Mouse (Mus musculus) heart, embryonic 12.5 days (tissue): Measurements from ENCODE around the gene Txnrd2. TPM values are rescaled to one million over a fixed set of nuclear protein-coding genes. Genes with fewer than 3 reads are reported as not detected.
A peak's percentile ranks its signal among the peaks of the same experiment; 100 is the strongest.

Source experiments
- ATAC-seq: fragments of 200-750 bp; cut with Nextera tagmentation; 2 replicates; pipeline ENCODE4 v1.8.0; 2017; ENCODE audit warnings: moderate TSS enrichment, moderate library complexity; ENCODE audit not compliant: insufficient number of reproducible peaks, low FRiP score
- H3K27ac ChIP-seq: fragments of 300-500 bp; sonication (generic); 2 replicates; pipeline ENCODE4 v1.5.1; 2016; ENCODE audit warnings: mild to moderate bottlenecking, moderate library complexity; ENCODE audit not compliant: poor library complexity, severe bottlenecking
- H3K27me3 ChIP-seq: fragments of 300-500 bp; sonication (generic); replicated peaks from 2 replicates; pipeline ENCODE4 v1.6.1; 2016; ENCODE audit warnings: mild to moderate bottlenecking, moderate library complexity
- H3K36me3 ChIP-seq: fragments of 300-500 bp; sonication (generic); 2 replicates; pipeline ENCODE4 v1.6.1; 2016; ENCODE audit warnings: mild to moderate bottlenecking, moderate library complexity
- H3K4me1 ChIP-seq: fragments of 300-500 bp; sonication (generic); replicated peaks from 2 replicates; pipeline ENCODE4 v1.6.1; 2016; ENCODE audit warnings: mild to moderate bottlenecking
- H3K4me2 ChIP-seq: fragments of 300-500 bp; sonication (generic); 2 replicates; pipeline ENCODE4 v1.6.1; 2016; ENCODE audit warnings: mild to moderate bottlenecking, moderate library complexity
- H3K4me3 ChIP-seq: fragments of 300-500 bp; sonication (generic); 2 replicates; pipeline ENCODE4 v1.5.1; 2016; ENCODE audit warnings: mild to moderate bottlenecking
- H3K9ac ChIP-seq: fragments of 300-500 bp; sonication (generic); 2 replicates; pipeline ENCODE4 v1.6.1; 2016; ENCODE audit warnings: mild to moderate bottlenecking, moderate library complexity
- H3K9me3 ChIP-seq: fragments of 300-500 bp; sonication (generic); replicated peaks from 2 replicates; pipeline ENCODE4 v1.6.1; 2016; ENCODE audit warnings: mild to moderate bottlenecking, moderate library complexity
- WGBS: fragments of 180-500 bp; shearing (Covaris S2); methylation state at CpG from one replicate; pipeline ENCODE4 v1.1.7; 2016; 5-methylcytosine and 5-hydroxymethylcytosine counted together
- polyA plus RNA-seq: library from polyadenylated mRNA; unstranded; fragments of >200 nt; fragmentation: Nextera tagmentation; extraction: Ambion mirVana; gene quantifications from 2 replicates; pipeline ENCODE4 v1.2.1, GENCODE M21; 2016

Txnrd2 gene
- polyA plus RNA-seq, 1 experiment from 2014 or later, result 34.9 TPM

- Histone ChIP-seq H3K4me3 (no peak overlapping the region), H3K4me2 (no peak overlapping the region), H3K36me3 (peaks cover 80% of the 10 kb centered on the region), H3K27ac (peak overlapping the region; percentile 49), H3K9ac (peak overlapping the region; percentile 40; the same call in 1 of the 2 replicates), H3K27me3 (no peaks in the 10 kb centered on the region), H3K4me1 (peaks cover 31% of the 10 kb centered on the region), H3K9me3 (no peaks in the 10 kb centered on the region)
- no peak for ATAC-seq
- 46% methylated on average over 7 of the region's 7 CpGs for WGBS
Observed at GRCm38 (mm10) chr16:18407912-18408311, 18.3 kb upstream of the Txnrd2 start.

GRCm38 (mm10) chr16:18409776-18410175, 16.4 kb upstream of the Txnrd2 start:
- Histone ChIP-seq H3K27me3 (no peaks in the 10 kb centered on the region), H3K27ac (no peak overlapping the region), H3K9ac (no peak overlapping the region), H3K4me2 (no peak overlapping the region), H3K36me3 (peaks cover 69% of the 10 kb centered on the region), H3K9me3 (no peaks in the 10 kb centered on the region), H3K4me1 (peaks cover 31% of the 10 kb centered on the region), H3K4me3 (no peak overlapping the region)
- 80% methylated on average over 4 of the region's 4 CpGs for WGBS
- ATAC-seq, result no peak

- 91% methylated on average over 5 of the region's 5 CpGs for WGBS
- Histone ChIP-seq H3K4me3 (no peak overlapping the region), H3K4me2 (no peak overlapping the region), H3K27ac (no peak overlapping the region), H3K27me3 (no peaks in the 10 kb centered on the region), H3K36me3 (peaks cover 65% of the 10 kb centered on the region), H3K4me1 (peaks cover 30% of the 10 kb centered on the region), H3K9ac (no peak overlapping the region), H3K9me3 (no peaks in the 10 kb centered on the region)
- no peak for ATAC-seq
Observed at GRCm38 (mm10) chr16:18410418-18410817, 15.8 kb upstream of the Txnrd2 start.

- Histone ChIP-seq H3K27ac (no peak overlapping the region), H3K27me3 (no peaks in the 10 kb centered on the region), H3K36me3 (peaks cover 64% of the 10 kb centered on the region), H3K4me3 (no peak overlapping the region), H3K9me3 (no peaks in the 10 kb centered on the region), H3K9ac (peak overlapping the region; percentile 15; the same call in 1 of the 2 replicates), H3K4me2 (no peak overlapping the region), H3K4me1 (peaks cover 26% of the 10 kb centered on the region)
- WGBS, result 84% methylated on average over 13 of the region's 13 CpGs
- no peak for ATAC-seq
Observed at GRCm38 (mm10) chr16:18411026-18411649, 15.0 kb upstream of the Txnrd2 start.

- H3K4me3 ChIP-seq, result no peak overlapping the region
- H3K4me1 ChIP-seq, result peaks cover 29% of the 10 kb centered on the region
- peaks cover 69% of the 10 kb centered on the region for H3K36me3 ChIP-seq
- WGBS, result 86% methylated on average over 12 of the region's 12 CpGs
- no peak overlapping the region for H3K9ac ChIP-seq
- no peaks in the 10 kb centered on the region for H3K9me3 ChIP-seq
- ATAC-seq, result no peak
- no peaks in the 10 kb centered on the region for H3K27me3 ChIP-seq
- H3K27ac ChIP-seq, result no peak overlapping the region
- no peak overlapping the region for H3K4me2 ChIP-seq
Observed at GRCm38 (mm10) chr16:18411802-18412476, 14.2 kb upstream of the Txnrd2 start.

GRCm38 (mm10) chr16:18413032-18413816, 13.0 kb upstream of the Txnrd2 start:
- H3K4me3 ChIP-seq, result no peak overlapping the region
- no peaks in the 10 kb centered on the region for H3K27me3 ChIP-seq
- H3K27ac ChIP-seq, result no peak overlapping the region
- whole genome bisulfite sequencing, result 82% methylated on average over 7 of the region's 7 CpGs
- H3K9ac ChIP-seq, result no peak overlapping the region
- H3K9me3 ChIP-seq, result no peaks in the 10 kb centered on the region
- no peak for ATAC-seq
- H3K4me2 ChIP-seq, result no peak overlapping the region
- H3K4me1 ChIP-seq, result peaks cover 21% of the 10 kb centered on the region
- peaks cover 70% of the 10 kb centered on the region for H3K36me3 ChIP-seq

- Histone ChIP-seq H3K4me3 (no peak overlapping the region), H3K9me3 (no peaks in the 10 kb centered on the region), H3K27me3 (no peaks in the 10 kb centered on the region), H3K4me2 (no peak overlapping the region), H3K27ac (peak overlapping the region; percentile 43; the same call in 1 of the 2 replicates), H3K4me1 (peaks cover 14% of the 10 kb centered on the region; the same call in 1 of the 2 replicates), H3K9ac (no peak overlapping the region), H3K36me3 (peaks cover 59% of the 10 kb centered on the region)
- 70% methylated on average over 18 of the region's 18 CpGs for WGBS
- ATAC-seq, result no peak
Observed at GRCm38 (mm10) chr16:18416094-18416761, 10.0 kb upstream of the Txnrd2 start.

GRCm38 (mm10) chr16:18416837-18417236, 9.3 kb upstream of the Txnrd2 start:
- H3K27ac ChIP-seq, result peak overlapping the region; percentile 43; the same call in 1 of the 2 replicates
- 66% methylated on average over 3 of the region's 3 CpGs for WGBS
- peaks cover 57% of the 10 kb centered on the region for H3K36me3 ChIP-seq
- H3K4me3 ChIP-seq, result no peak overlapping the region
- peaks cover 17% of the 10 kb centered on the region for H3K4me1 ChIP-seq
- peak overlapping the region; percentile 54; the same call in 1 of the 2 replicates for H3K9ac ChIP-seq
- no peak for ATAC-seq
- H3K27me3 ChIP-seq, result no peaks in the 10 kb centered on the region
- H3K4me2 ChIP-seq, result no peak overlapping the region
- H3K9me3 ChIP-seq, result no peaks in the 10 kb centered on the region

GRCm38 (mm10) chr16:18417491-18417890, 8.7 kb upstream of the Txnrd2 start:
- WGBS, result 85% methylated on average over 5 of the region's 5 CpGs
- no peaks in the 10 kb centered on the region for H3K9me3 ChIP-seq
- H3K4me1 ChIP-seq, result peaks cover 19% of the 10 kb centered on the region
- no peak overlapping the region for H3K4me3 ChIP-seq
- no peaks in the 10 kb centered on the region for H3K27me3 ChIP-seq
- peaks cover 57% of the 10 kb centered on the region for H3K36me3 ChIP-seq
- H3K4me2 ChIP-seq, result no peak overlapping the region
- ATAC-seq, result no peak
- H3K9ac ChIP-seq, result no peak overlapping the region
- no peak overlapping the region for H3K27ac ChIP-seq

GRCm38 (mm10) chr16:18418756-18419602, 7.2 kb upstream of the Txnrd2 start:
- peaks cover 26% of the 10 kb centered on the region for H3K4me1 ChIP-seq
- no peak overlapping the region for H3K4me2 ChIP-seq
- no peaks in the 10 kb centered on the region for H3K9me3 ChIP-seq
- H3K4me3 ChIP-seq, result no peak overlapping the region
- WGBS, result 71% methylated on average over 4 of the region's 4 CpGs
- peak; percentile 49 for ATAC-seq
- H3K36me3 ChIP-seq, result peaks cover 54% of the 10 kb centered on the region
- H3K27ac ChIP-seq, result no peak overlapping the region
- no peaks in the 10 kb centered on the region for H3K27me3 ChIP-seq
- no peak overlapping the region for H3K9ac ChIP-seq
